Mouse (Mus musculus): ENCODE data around the gene Arl6ip1. TPM values are rescaled to one million over a fixed set of nuclear protein-coding genes. Genes with fewer than 3 reads are reported as not detected.
"Not testable (repeated sequence)": the region's sequence is repeated elsewhere in the genome, so short reads cannot be mapped to it uniquely, and the experiment has no call there.

The Arl6ip1 gene
- polyA plus RNA-seq (2015; fragmentation: Nextera tagmentation; extraction: Ambion mirVana), result 480 and 481 TPM in 2 replicates

GRCm38 (mm10) chr7:118129430-118130041 lies at the start of gene Arl6ip1:
TSS of gene Arl6ip1 (minus strand) at chr7:118129662.
- ATAC-seq (ENCODE audit: low read depth), result peak; percentile 98
- peaks cover 12% of the 10 kb centered on the region for H3K36me3 ChIP-seq
- WGBS, result 1% methylated on average over 39 of the region's 39 CpGs
- peak within 1 kb of the TSS; percentile 90 for H3K4me3 ChIP-seq
- peaks cover 33% of the 10 kb centered on the region for H3K4me1 ChIP-seq (replicated peaks)
- H3K27me3 ChIP-seq, result no peaks in the 10 kb centered on the region
- H3K27ac ChIP-seq (replicated peaks), result peak within 1 kb of the TSS; percentile 91
- H3K9me3 ChIP-seq, result no peaks in the 10 kb centered on the region
- peak within 1 kb of the TSS; percentile 88 for H3K9ac ChIP-seq
- H3K4me2 ChIP-seq, result peak within 1 kb of the TSS; percentile 85

GRCm38 (mm10) chr7:118175821-118176355 lies 46.4 kb upstream of the Arl6ip1 start:
- Histone ChIP-seq H3K4me1 (replicated peaks) (no peaks in the 10 kb centered on the region), H3K9ac (no peak overlapping the region), H3K27ac (replicated peaks) (no peak overlapping the region), H3K4me3 (no peak overlapping the region), H3K9me3 (no peaks in the 10 kb centered on the region), H3K36me3 (peaks cover 60% of the 10 kb centered on the region), H3K27me3 (no peaks in the 10 kb centered on the region), H3K4me2 (no peak overlapping the region)
- no peak for ATAC-seq (ENCODE audit: low read depth)
- 88% methylated on average over 1 of the region's 1 CpGs for WGBS

GRCm38 (mm10) chr7:118170125-118170524 lies 40.7 kb upstream of the Arl6ip1 start:
- WGBS, result 86% methylated on average over 2 of the region's 2 CpGs
- H3K27ac ChIP-seq (replicated peaks); H3K27me3 ChIP-seq; H3K4me2 ChIP-seq; ATAC-seq (ENCODE audit: low read depth); H3K4me1 ChIP-seq (replicated peaks); H3K9ac ChIP-seq; H3K9me3 ChIP-seq; H3K4me3 ChIP-seq: not testable (repeated sequence)
- H3K36me3 ChIP-seq, result peaks cover 78% of the 10 kb centered on the region

- no peak for ATAC-seq (ENCODE audit: low read depth)
- Histone ChIP-seq H3K4me1 (replicated peaks) (no peaks in the 10 kb centered on the region), H3K27ac (replicated peaks) (no peak overlapping the region), H3K9ac (no peak overlapping the region), H3K36me3 (peaks cover 58% of the 10 kb centered on the region), H3K4me2 (no peak overlapping the region), H3K4me3 (no peak overlapping the region), H3K9me3 (no peaks in the 10 kb centered on the region), H3K27me3 (no peaks in the 10 kb centered on the region)
- 80% methylated on average over 8 of the region's 8 CpGs for WGBS
These were observed 33.5 kb upstream of the Arl6ip1 start for GRCm38 (mm10) chr7:118163006-118163405.

GRCm38 (mm10) chr7:118160121-118160520 lies 30.7 kb upstream of the Arl6ip1 start:
- no peak for ATAC-seq (ENCODE audit: low read depth)
- Histone ChIP-seq H3K9ac (no peak overlapping the region), H3K36me3 (peaks cover 58% of the 10 kb centered on the region), H3K27me3 (no peaks in the 10 kb centered on the region), H3K9me3 (no peaks in the 10 kb centered on the region), H3K27ac (replicated peaks) (no peak overlapping the region), H3K4me2 (no peak overlapping the region), H3K4me1 (replicated peaks) (no peaks in the 10 kb centered on the region), H3K4me3 (no peak overlapping the region)
- 94% methylated on average over 3 of the region's 3 CpGs for WGBS

- H3K4me2 ChIP-seq, result no peak overlapping the region
- H3K36me3 ChIP-seq, result peaks cover 82% of the 10 kb centered on the region
- no peak overlapping the region for H3K4me3 ChIP-seq
- no peaks in the 10 kb centered on the region for H3K9me3 ChIP-seq
- no peak for ATAC-seq (ENCODE audit: low read depth)
- H3K27me3 ChIP-seq, result no peaks in the 10 kb centered on the region
- H3K4me1 ChIP-seq (replicated peaks), result no peaks in the 10 kb centered on the region
- H3K9ac ChIP-seq, result no peak overlapping the region
- WGBS, result 92% methylated on average over 7 of the region's 7 CpGs
- no peak overlapping the region for H3K27ac ChIP-seq (replicated peaks)
These were observed 27.0 kb upstream of the Arl6ip1 start for GRCm38 (mm10) chr7:118156461-118156860.

- Histone ChIP-seq H3K4me2 (no peak overlapping the region), H3K9ac (no peak overlapping the region), H3K36me3 (peaks cover 80% of the 10 kb centered on the region), H3K27ac (replicated peaks) (no peak overlapping the region), H3K27me3 (no peaks in the 10 kb centered on the region), H3K4me1 (replicated peaks) (no peaks in the 10 kb centered on the region), H3K9me3 (no peaks in the 10 kb centered on the region), H3K4me3 (no peak overlapping the region)
- no peak for ATAC-seq (ENCODE audit: low read depth)
- 94% methylated on average over 6 of the region's 6 CpGs for WGBS
These were observed 24.7 kb upstream of the Arl6ip1 start for GRCm38 (mm10) chr7:118154150-118154549.

GRCm38 (mm10) chr7:118143602-118144001 lies 14.1 kb upstream of the Arl6ip1 start:
- H3K9me3 ChIP-seq, result no peaks in the 10 kb centered on the region
- ATAC-seq (ENCODE audit: low read depth), result no peak
- H3K4me2 ChIP-seq, result no peak overlapping the region
- no peaks in the 10 kb centered on the region for H3K4me1 ChIP-seq (replicated peaks)
- H3K27me3 ChIP-seq, result no peaks in the 10 kb centered on the region
- H3K9ac ChIP-seq, result no peak overlapping the region
- 91% methylated on average over 3 of the region's 3 CpGs for WGBS
- peaks cover 82% of the 10 kb centered on the region for H3K36me3 ChIP-seq
- no peak overlapping the region for H3K4me3 ChIP-seq
- no peak overlapping the region for H3K27ac ChIP-seq (replicated peaks)

GRCm38 (mm10) chr7:118143123-118143522 lies 13.7 kb upstream of the Arl6ip1 start:
- ATAC-seq (ENCODE audit: low read depth), result no peak
- no peaks in the 10 kb centered on the region for H3K4me1 ChIP-seq (replicated peaks)
- WGBS, result 94% methylated on average over 4 of the region's 4 CpGs
- no peak overlapping the region for H3K9ac ChIP-seq
- H3K9me3 ChIP-seq, result no peaks in the 10 kb centered on the region
- H3K36me3 ChIP-seq, result peaks cover 79% of the 10 kb centered on the region
- no peak overlapping the region for H3K4me2 ChIP-seq
- no peak overlapping the region for H3K27ac ChIP-seq (replicated peaks)
- no peak overlapping the region for H3K4me3 ChIP-seq
- no peaks in the 10 kb centered on the region for H3K27me3 ChIP-seq

- ATAC-seq (ENCODE audit: low read depth), result no peak
- H3K27me3 ChIP-seq, result no peaks in the 10 kb centered on the region
- peaks cover 81% of the 10 kb centered on the region for H3K36me3 ChIP-seq
- no peak overlapping the region for H3K9ac ChIP-seq
- H3K9me3 ChIP-seq, result no peaks in the 10 kb centered on the region
- H3K4me1 ChIP-seq (replicated peaks), result no peaks in the 10 kb centered on the region
- no peak overlapping the region for H3K4me2 ChIP-seq
- 81% methylated on average over 7 of the region's 7 CpGs for WGBS
- H3K4me3 ChIP-seq, result no peak overlapping the region
- no peak overlapping the region for H3K27ac ChIP-seq (replicated peaks)
These were observed 11.8 kb upstream of the Arl6ip1 start for GRCm38 (mm10) chr7:118141271-118141670.

GRCm38 (mm10) chr7:118135128-118135527 lies 5.7 kb upstream of the Arl6ip1 start:
- 83% methylated on average over 11 of the region's 11 CpGs for WGBS

GRCm38 (mm10) chr7:118128925-118129429 lies 485 bp downstream of the Arl6ip1 start:
- Histone ChIP-seq H3K27ac (replicated peaks) (peak overlapping the region; percentile 91), H3K36me3 (peaks cover 13% of the 10 kb centered on the region), H3K4me1 (replicated peaks) (peaks cover 33% of the 10 kb centered on the region), H3K4me3 (peak overlapping the region; percentile 90), H3K4me2 (peak overlapping the region; percentile 85), H3K27me3 (no peaks in the 10 kb centered on the region), H3K9ac (peak overlapping the region; percentile 88), H3K9me3 (no peaks in the 10 kb centered on the region)
- peak; percentile 81 for ATAC-seq (ENCODE audit: low read depth)
- under 1% methylated on average over 21 of the region's 21 CpGs for WGBS

More at GRCm38 (mm10) chr7:118135128-118135527, 5.7 kb upstream of the Arl6ip1 start:
- H3K4me2 ChIP-seq, result no peak overlapping the region
- no peak overlapping the region for H3K27ac ChIP-seq (replicated peaks)
- no peaks in the 10 kb centered on the region for H3K27me3 ChIP-seq
- no peak for ATAC-seq (ENCODE audit: low read depth)
- H3K9me3 ChIP-seq, result no peaks in the 10 kb centered on the region
- H3K4me3 ChIP-seq, result no peak overlapping the region
- H3K36me3 ChIP-seq, result peaks cover 49% of the 10 kb centered on the region
- no peak overlapping the region for H3K9ac ChIP-seq
- H3K4me1 ChIP-seq (replicated peaks), result peaks cover 2% of the 10 kb centered on the region
